Mouse (Mus musculus): Measurements from ENCODE around the gene Chrna9. TPM values are rescaled to one million over a fixed set of nuclear protein-coding genes. Genes with fewer than 3 reads are reported as not detected.

Gene Chrna9
- polyA plus RNA-seq, 1 experiment, result not detected

DNA sequence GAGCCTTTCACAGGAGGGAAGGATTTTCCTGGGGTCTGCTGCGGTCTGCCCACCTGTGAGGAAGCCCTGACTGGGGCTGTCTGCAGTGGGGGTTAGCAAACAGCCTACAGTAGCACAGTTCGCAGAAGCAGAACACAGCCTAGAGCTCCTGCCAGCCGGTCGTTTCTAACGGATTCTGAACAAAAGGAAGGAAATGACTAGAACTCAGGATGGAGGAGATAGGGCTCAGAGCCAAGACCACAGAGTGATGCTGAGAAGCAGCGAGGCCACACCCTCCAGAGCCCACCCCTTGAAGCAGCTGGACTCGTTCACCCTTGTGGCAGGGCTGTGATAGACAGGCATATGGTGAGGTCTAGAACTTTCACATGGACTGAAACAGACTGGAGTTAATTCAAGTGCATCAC, 33.9 kb upstream of the Chrna9 start:
- TF ChIP-seq CTCF (IDR thresholded peaks at IDR 0.05; ENCODE audit: low read depth, low read length) (no peak), POLR2A (IDR thresholded peaks at IDR 0.05; ENCODE audit: borderline replicate concordance, low read depth, low read length) (no peak)
- Histone ChIP-seq H3K4me3 (ENCODE audit: insufficient read depth, low read length) (no peak overlapping the region), H3K27ac (ENCODE audit: insufficient read depth, low read depth, low read length) (no peak overlapping the region), H3K4me1 (ENCODE audit: control insufficient read depth, insufficient read depth, low read length) (peaks cover 5% of the 10 kb centered on the region; the same call in 1 of the 2 replicates)

- TF ChIP-seq CTCF (IDR thresholded peaks at IDR 0.05; ENCODE audit: low read depth, low read length), result no peak
- TF ChIP-seq POLR2A (IDR thresholded peaks at IDR 0.05; ENCODE audit: borderline replicate concordance, low read depth, low read length), result no peak
- Histone ChIP-seq H3K4me3 (ENCODE audit: insufficient read depth, low read length) (no peak overlapping the region), H3K27ac (ENCODE audit: insufficient read depth, low read depth, low read length) (no peak overlapping the region), H3K4me1 (ENCODE audit: control insufficient read depth, insufficient read depth, low read length) (peaks cover 5% of the 10 kb centered on the region; the same call in 1 of the 2 replicates)
These were observed 32.8 kb upstream of the Chrna9 start for GRCm38 (mm10) chr5:65901868-65902418.

DNA sequence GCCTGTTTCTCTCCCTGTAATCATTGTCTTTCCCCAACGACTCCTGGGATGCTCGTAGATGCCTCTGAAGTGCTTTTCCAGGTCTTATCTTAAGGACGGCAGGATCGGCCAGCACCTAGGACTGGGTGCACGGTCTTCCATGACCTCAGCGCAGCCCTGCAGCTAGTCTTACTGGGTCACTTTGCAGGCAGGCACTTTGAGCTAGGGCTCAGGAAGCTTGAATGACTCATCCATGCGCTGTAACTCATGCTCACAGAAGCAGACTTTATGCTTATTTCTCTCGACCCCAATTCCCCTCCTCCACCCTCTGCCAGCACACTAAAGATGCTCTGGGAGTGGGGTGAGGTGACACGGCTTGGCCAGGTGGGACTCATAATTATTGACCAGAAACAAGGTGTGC, 31.9 kb upstream of the Chrna9 start:
- TF ChIP-seq CTCF (IDR thresholded peaks at IDR 0.05; ENCODE audit: low read depth, low read length) (no peak), POLR2A (IDR thresholded peaks at IDR 0.05; ENCODE audit: borderline replicate concordance, low read depth, low read length) (no peak)
- H3K4me1 ChIP-seq (ENCODE audit: control insufficient read depth, insufficient read depth, low read length), result peaks cover 5% of the 10 kb centered on the region; the same call in 1 of the 2 replicates
- H3K27ac ChIP-seq (ENCODE audit: insufficient read depth, low read depth, low read length), result no peak overlapping the region

GRCm38 (mm10) chr5:65904476-65904875, 30.2 kb upstream of the Chrna9 start:
- peaks cover 5% of the 10 kb centered on the region; the same call in 1 of the 2 replicates for H3K4me1 ChIP-seq (ENCODE audit: control insufficient read depth, insufficient read depth, low read length)
- TF ChIP-seq CTCF (IDR thresholded peaks at IDR 0.05; ENCODE audit: low read depth, low read length) (no peak), POLR2A (IDR thresholded peaks at IDR 0.05; ENCODE audit: borderline replicate concordance, low read depth, low read length) (no peak)
- no peak overlapping the region for H3K27ac ChIP-seq (ENCODE audit: insufficient read depth, low read depth, low read length)
- no peak overlapping the region for H3K4me3 ChIP-seq (ENCODE audit: insufficient read depth, low read length)

More for the DNA sequence above, 31.9 kb upstream of the Chrna9 start:
- no peak overlapping the region for H3K4me3 ChIP-seq (ENCODE audit: insufficient read depth, low read length)

GRCm38 (mm10) chr5:65908751-65909150, 26.0 kb upstream of the Chrna9 start:
- TF ChIP-seq CTCF (IDR thresholded peaks at IDR 0.05; ENCODE audit: low read depth, low read length) (no peak), POLR2A (IDR thresholded peaks at IDR 0.05; ENCODE audit: borderline replicate concordance, low read depth, low read length) (no peak)
- H3K4me1 ChIP-seq (ENCODE audit: control insufficient read depth, insufficient read depth, low read length), result no peaks in the 10 kb centered on the region

DNA sequence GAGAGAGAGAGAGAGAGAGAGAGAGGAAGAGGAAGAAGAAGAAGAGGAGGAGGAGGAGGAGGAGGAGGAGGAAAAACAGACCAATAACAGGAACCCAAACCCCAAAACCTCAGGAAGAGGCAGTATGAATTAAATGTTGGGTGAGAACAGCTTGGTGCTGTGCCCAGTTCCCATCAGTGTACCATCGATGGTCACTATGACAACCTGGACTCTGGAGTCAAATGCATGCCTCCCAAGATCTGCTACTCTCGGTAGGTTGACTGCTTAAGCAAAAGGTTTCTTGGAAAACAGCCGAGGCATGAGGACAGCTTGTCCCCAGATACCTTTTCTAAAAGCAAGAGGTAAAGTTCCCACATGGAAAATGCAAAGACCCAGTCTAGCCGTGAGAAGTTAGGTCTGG, 25.4 kb upstream of the Chrna9 start:
- TF ChIP-seq CTCF (IDR thresholded peaks at IDR 0.05; ENCODE audit: low read depth, low read length) (no peak), POLR2A (IDR thresholded peaks at IDR 0.05; ENCODE audit: borderline replicate concordance, low read depth, low read length) (no peak)
- Histone ChIP-seq H3K4me1 (ENCODE audit: control insufficient read depth, insufficient read depth, low read length) (no peaks in the 10 kb centered on the region), H3K4me3 (ENCODE audit: insufficient read depth, low read length) (no peak overlapping the region), H3K27ac (ENCODE audit: insufficient read depth, low read depth, low read length) (no peak overlapping the region)

More at GRCm38 (mm10) chr5:65908751-65909150, 26.0 kb upstream of the Chrna9 start:
- H3K4me3 ChIP-seq (ENCODE audit: insufficient read depth, low read length), result no peak overlapping the region
- no peak overlapping the region for H3K27ac ChIP-seq (ENCODE audit: insufficient read depth, low read depth, low read length)

DNA sequence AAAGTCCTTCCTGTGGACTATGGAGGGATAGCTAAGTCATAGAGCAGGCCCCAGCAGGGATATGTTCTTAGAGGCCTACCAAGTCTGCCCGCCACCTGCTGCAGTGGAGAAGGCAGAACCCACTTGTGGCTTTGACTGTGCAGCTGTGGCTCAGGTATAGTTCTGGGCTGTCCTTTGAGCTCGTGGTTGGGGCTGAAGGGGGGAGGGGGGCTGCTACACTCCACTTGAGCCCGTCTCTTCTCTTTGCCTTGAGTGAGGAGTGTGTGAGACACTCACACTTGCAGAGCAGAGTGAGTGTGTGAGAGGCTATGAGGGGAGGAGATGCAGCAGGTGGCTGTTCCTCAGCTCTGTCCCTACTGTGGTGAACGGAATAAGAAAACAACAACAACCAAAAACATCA, 24.3 kb upstream of the Chrna9 start:
- no peaks in the 10 kb centered on the region for H3K4me1 ChIP-seq (ENCODE audit: control insufficient read depth, insufficient read depth, low read length)
- no peak overlapping the region for H3K27ac ChIP-seq (ENCODE audit: insufficient read depth, low read depth, low read length)
- no peak overlapping the region for H3K4me3 ChIP-seq (ENCODE audit: insufficient read depth, low read length)
- TF ChIP-seq POLR2A (IDR thresholded peaks at IDR 0.05; ENCODE audit: borderline replicate concordance, low read depth, low read length) (no peak), CTCF (IDR thresholded peaks at IDR 0.05; ENCODE audit: low read depth, low read length) (no peak)

DNA sequence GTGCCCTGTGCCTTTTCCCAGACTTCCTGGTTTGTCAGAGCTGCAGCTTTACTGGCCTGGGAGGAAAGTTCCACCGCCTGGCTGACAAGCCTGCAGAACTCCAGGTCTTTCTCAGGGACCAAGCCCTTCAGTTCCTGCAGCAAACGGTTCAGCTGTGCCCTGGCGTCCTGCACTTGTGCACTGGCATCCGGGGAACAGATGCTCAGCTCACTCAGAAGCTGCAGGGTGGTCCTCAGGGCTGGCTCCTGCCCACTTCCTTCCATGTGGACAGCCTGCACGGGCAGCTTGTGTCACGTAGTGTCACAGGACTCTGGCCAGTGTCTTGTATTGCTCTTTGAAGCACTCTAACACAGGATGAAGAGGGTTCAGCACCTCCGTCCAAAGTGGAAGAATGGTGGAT, 23.0 kb upstream of the Chrna9 start:
- no peak for TF ChIP-seq CTCF (IDR thresholded peaks at IDR 0.05; ENCODE audit: low read depth, low read length)
- Histone ChIP-seq H3K4me3 (ENCODE audit: insufficient read depth, low read length) (no peak overlapping the region), H3K27ac (ENCODE audit: insufficient read depth, low read depth, low read length) (no peak overlapping the region), H3K4me1 (ENCODE audit: control insufficient read depth, insufficient read depth, low read length) (no peaks in the 10 kb centered on the region)

GRCm38 (mm10) chr5:65912201-65912600, 22.5 kb upstream of the Chrna9 start:
- Histone ChIP-seq H3K4me3 (ENCODE audit: insufficient read depth, low read length) (no peak overlapping the region), H3K27ac (ENCODE audit: insufficient read depth, low read depth, low read length) (no peak overlapping the region)
- TF ChIP-seq POLR2A (IDR thresholded peaks at IDR 0.05; ENCODE audit: borderline replicate concordance, low read depth, low read length) (no peak), CTCF (IDR thresholded peaks at IDR 0.05; ENCODE audit: low read depth, low read length) (no peak)

GRCm38 (mm10) chr5:65913126-65913525, 21.6 kb upstream of the Chrna9 start:
- Histone ChIP-seq H3K4me1 (ENCODE audit: control insufficient read depth, insufficient read depth, low read length) (no peaks in the 10 kb centered on the region), H3K27ac (ENCODE audit: insufficient read depth, low read depth, low read length) (no peak overlapping the region), H3K4me3 (ENCODE audit: insufficient read depth, low read length) (no peak overlapping the region)
- TF ChIP-seq POLR2A (IDR thresholded peaks at IDR 0.05; ENCODE audit: borderline replicate concordance, low read depth, low read length) (no peak), CTCF (IDR thresholded peaks at IDR 0.05; ENCODE audit: low read depth, low read length) (no peak)

More at GRCm38 (mm10) chr5:65912201-65912600, 22.5 kb upstream of the Chrna9 start:
- H3K4me1 ChIP-seq (ENCODE audit: control insufficient read depth, insufficient read depth, low read length), result no peaks in the 10 kb centered on the region

Data from bone marrow macrophage, adult 2 months (primary cell).